Mouse (Mus musculus) heart, adult 2 months (tissue): Measurements from ENCODE around the gene Olfm4. TPM values are rescaled to one million over a fixed set of nuclear protein-coding genes. Genes with fewer than 3 reads are reported as not detected.

ENCODE experiments used
- DNase-seq, 2 experiments: peaks; one replicate each; pipeline ENCODE4 v3.0.0; 2021
- H3K27ac ChIP-seq: fragments of 200-600 bp; 2 replicates; pipeline ENCODE4 v1.8.1; 2022
- H3K27me3 ChIP-seq: fragments of 200-500 bp; 2 replicates; pipeline ENCODE4 v1.6.1; 2012; ENCODE audit warnings: mild to moderate bottlenecking, low read length, inconsistent platforms, mixed read lengths; ENCODE audit not compliant: control insufficient read depth, insufficient read depth
- H3K36me3 ChIP-seq: fragments of 200-500 bp; 2 replicates; pipeline ENCODE4 v1.6.1; 2012; ENCODE audit warnings: low read length, inconsistent platforms; ENCODE audit not compliant: control insufficient read depth, insufficient read depth
- H3K4me1 ChIP-seq: fragments of 200-500 bp; 2 replicates; pipeline ENCODE4 v1.6.1; 2011; ENCODE audit warnings: low read length; ENCODE audit not compliant: control insufficient read depth, insufficient read depth
- H3K4me3 ChIP-seq: fragments of 200-600 bp; 2 replicates; pipeline ENCODE4 v1.8.1; 2022
- H3K79me2 ChIP-seq: fragments of 200-500 bp; replicated peaks from 2 replicates; pipeline ENCODE4 v1.6.1; 2012; ENCODE audit warnings: mild to moderate bottlenecking, inconsistent platforms, low read length, moderate library complexity, mixed read lengths; ENCODE audit not compliant: control insufficient read depth, insufficient read depth
- H3K9ac ChIP-seq: fragments of 200-500 bp; 2 replicates; pipeline ENCODE4 v1.6.1; 2012; ENCODE audit warnings: low read depth, mild to moderate bottlenecking, control low read depth, inconsistent platforms, low read length, mixed read lengths
- CTCF ChIP-seq: fragments of 200-600 bp; IDR thresholded peaks from 2 replicates; pipeline ENCODE4 v1.8.1; 2022; ENCODE audit warnings: antibody characterized with exemption, mild to moderate bottlenecking, moderate library complexity
- EP300 ChIP-seq: fragments of 200-500 bp; IDR thresholded peaks from 2 replicates; pipeline ENCODE4 v1.6.1; 2011; ENCODE audit warnings: low read depth, low read length, control low read depth; ENCODE audit not compliant: insufficient read depth
- POLR2A ChIP-seq: fragments of 200-500 bp; IDR thresholded peaks from 2 replicates; pipeline ENCODE4 v1.6.1; 2011; ENCODE audit warnings: mild to moderate bottlenecking, low read depth, low read length, control low read depth; ENCODE audit not compliant: insufficient read depth
- WGBS: fragments of 180-500 bp; shearing (Covaris S2); methylation state at CpG from one replicate; pipeline ENCODE4 v1.1.7; 2018; 5-methylcytosine and 5-hydroxymethylcytosine counted together
- intact Hi-C: fragments of 180-260 bp; cut with DNase I; formaldehyde crosslinking; loops from one replicate; pipeline ENCODE4 v1.15.1; 2025
- polyA plus RNA-seq: library from polyadenylated mRNA; depleted of rRNA; stranded (reverse); fragments of >200 nt; gene quantifications from 2 replicates; pipeline ENCODE4 v1.2.3, GENCODE M21; 2012
- total RNA-seq, 2 experiments: library from RNA; stranded (reverse); gene quantifications; 2 replicates each; pipeline ENCODE4 v1.2.3; 2021

Olfm4 gene
- total and polyA plus RNA-seq, 3 experiments, result not detected

DNA sequence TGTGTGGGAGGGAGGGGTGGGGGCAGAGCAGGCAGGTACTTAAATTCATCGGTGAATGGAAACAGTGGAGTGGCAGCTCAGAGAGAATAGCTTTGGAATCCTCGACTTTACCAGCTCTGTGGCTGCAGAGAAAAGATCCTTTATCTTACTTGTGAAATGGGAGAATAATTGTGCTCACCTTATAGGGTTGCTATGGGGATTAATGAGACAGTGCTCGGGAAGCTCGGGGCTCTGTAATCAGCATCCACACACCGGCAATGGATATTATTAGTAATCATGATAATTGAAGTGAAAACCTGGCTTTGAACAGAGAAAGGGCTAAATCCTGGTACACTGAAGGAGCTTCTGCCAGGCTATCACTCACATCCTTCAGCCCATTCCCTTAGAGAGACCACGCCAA, 31.1 kb downstream of the Olfm4 start:
- TF ChIP-seq CTCF (no peak), EP300 (no peak), POLR2A (no peak)
- no peaks in the 10 kb centered on the region for H3K4me1 ChIP-seq
- intact Hi-C loops, result no loop called here
- H3K4me3 ChIP-seq, result no peak overlapping the region
- H3K9ac ChIP-seq, result no peak overlapping the region
- no peak overlapping the region for H3K27ac ChIP-seq
- H3K79me2 ChIP-seq, result no peaks in the 10 kb centered on the region
- WGBS, result 58% methylated on average over 6 of the region's 6 CpGs
- DNase-seq, result no peak
- H3K36me3 ChIP-seq, result no peaks in the 10 kb centered on the region
- no peaks in the 10 kb centered on the region for H3K27me3 ChIP-seq

GRCm38 (mm10) chr14:80016112-80016511, 32.2 kb downstream of the Olfm4 start:
- TF ChIP-seq EP300, result no peak
- TF ChIP-seq POLR2A, result no peak
- TF ChIP-seq CTCF, result no peak
- Histone ChIP-seq H3K27me3 (no peaks in the 10 kb centered on the region), H3K4me1 (no peaks in the 10 kb centered on the region), H3K36me3 (no peaks in the 10 kb centered on the region), H3K9ac (no peak overlapping the region), H3K4me3 (no peak overlapping the region), H3K27ac (no peak overlapping the region), H3K79me2 (no peaks in the 10 kb centered on the region)
- intact Hi-C loops, result no loop called here
- no peak for DNase-seq

DNA sequence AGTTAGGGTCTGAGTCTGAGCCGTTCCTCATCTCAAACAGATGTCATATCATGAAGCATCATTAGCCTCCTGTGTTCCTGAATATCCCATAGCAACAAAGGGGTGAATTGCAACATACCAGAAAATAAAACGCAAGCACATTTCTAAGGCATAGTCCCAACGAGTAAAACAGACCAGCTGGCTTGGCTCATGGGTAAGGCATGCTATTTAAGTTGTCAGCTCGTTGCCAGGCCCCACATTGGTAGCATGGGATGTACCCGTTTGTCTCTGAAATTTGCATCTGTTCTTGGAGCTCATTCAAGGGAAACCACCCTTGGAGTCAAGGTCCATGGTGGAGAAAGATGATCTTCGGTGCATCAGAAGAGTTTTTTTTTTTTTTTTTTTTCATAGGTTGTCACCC, 42.2 kb downstream of the Olfm4 start:
- Histone ChIP-seq H3K36me3 (no peaks in the 10 kb centered on the region), H3K27me3 (no peaks in the 10 kb centered on the region), H3K4me3 (no peak overlapping the region), H3K4me1 (no peaks in the 10 kb centered on the region), H3K9ac (no peak overlapping the region), H3K27ac (no peak overlapping the region), H3K79me2 (no peaks in the 10 kb centered on the region)
- intact Hi-C loops, result no loop called here
- WGBS, result 57% methylated on average over 6 of the region's 6 CpGs
- no peak for DNase-seq
- TF ChIP-seq CTCF, result no peak
- no peak for TF ChIP-seq POLR2A
- TF ChIP-seq EP300, result no peak

GRCm38 (mm10) chr14:80029297-80030001, 45.6 kb downstream of the Olfm4 start:
- Histone ChIP-seq H3K4me1 (no peaks in the 10 kb centered on the region), H3K27me3 (no peaks in the 10 kb centered on the region), H3K36me3 (no peaks in the 10 kb centered on the region), H3K27ac (no peak overlapping the region), H3K9ac (no peak overlapping the region), H3K4me3 (no peak overlapping the region), H3K79me2 (no peaks in the 10 kb centered on the region)
- DNase-seq, result no peak
- no peak for TF ChIP-seq POLR2A
- TF ChIP-seq CTCF, result no peak
- no peak for TF ChIP-seq EP300
- WGBS, result 64% methylated on average over 3 of the region's 3 CpGs
- intact Hi-C loops, result no loop called here

DNA sequence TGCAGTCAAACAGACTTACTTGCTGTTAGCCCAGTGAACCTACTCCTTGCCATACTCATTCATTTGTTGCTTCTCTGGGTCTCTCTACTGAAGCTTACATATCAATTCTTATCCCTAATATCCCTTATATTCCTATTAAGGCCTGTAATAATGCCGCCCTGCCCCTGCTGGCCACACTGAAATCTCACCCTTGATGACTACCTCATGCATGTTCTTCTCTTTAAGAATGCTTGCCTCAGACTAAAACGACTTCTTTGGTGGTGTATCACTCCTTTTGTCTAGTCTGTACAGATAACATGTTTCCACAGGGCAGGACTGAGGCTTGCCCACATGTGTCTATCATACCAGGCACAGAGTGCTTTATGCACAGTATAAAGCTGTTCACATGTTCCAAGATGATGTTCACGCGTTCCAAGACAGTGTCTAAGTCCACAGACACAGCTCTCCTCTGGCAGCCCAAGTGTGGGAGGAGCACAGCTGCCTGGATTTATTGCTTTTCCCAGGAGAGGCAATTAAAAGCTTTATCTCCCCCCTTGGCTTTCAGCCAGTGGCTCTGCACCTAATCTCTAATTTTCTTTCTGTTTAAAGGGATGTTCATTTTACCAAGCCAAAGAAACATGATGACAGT, 55.9 kb downstream of the Olfm4 start:
- H3K36me3 ChIP-seq, result no peaks in the 10 kb centered on the region
- H3K27ac ChIP-seq, result no peak overlapping the region
- WGBS, result 47% methylated on average over 4 of the region's 4 CpGs
- H3K4me3 ChIP-seq, result no peak overlapping the region
- DNase-seq, result no peak
- H3K9ac ChIP-seq, result no peak overlapping the region
- H3K27me3 ChIP-seq, result no peaks in the 10 kb centered on the region
- intact Hi-C loops, result no loop called here
- H3K79me2 ChIP-seq, result no peaks in the 10 kb centered on the region
- H3K4me1 ChIP-seq, result no peaks in the 10 kb centered on the region
- TF ChIP-seq CTCF (no peak), EP300 (no peak), POLR2A (no peak)

DNA sequence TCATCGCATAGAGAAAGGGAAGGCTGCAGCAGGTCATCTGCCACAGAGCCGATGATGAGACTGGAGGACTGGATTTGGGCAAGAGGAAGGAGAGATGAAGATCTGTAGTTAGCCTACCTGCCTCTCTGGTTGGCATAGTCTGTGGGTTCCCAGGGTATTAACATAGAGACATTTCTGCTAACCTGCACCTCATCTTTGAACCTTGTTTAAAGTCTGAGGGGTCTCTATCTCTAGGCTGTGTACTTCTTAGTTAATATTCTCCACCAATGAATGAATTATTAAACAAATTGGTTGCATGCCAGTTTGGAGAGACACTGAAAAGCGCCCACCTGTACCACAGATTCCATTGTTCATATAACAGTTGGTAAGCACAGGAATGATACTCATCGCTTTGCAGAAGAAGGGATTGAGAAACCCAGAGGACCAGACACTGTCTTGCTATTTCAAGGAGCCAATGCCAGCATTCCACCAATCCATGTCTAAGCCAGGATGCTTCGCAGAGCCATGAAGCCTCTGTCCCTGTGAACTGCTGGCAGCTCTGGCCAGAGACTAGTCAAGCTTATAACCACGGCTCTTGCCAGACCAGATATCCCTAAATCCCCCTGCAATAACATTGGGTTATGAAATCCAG, 62.3 kb downstream of the Olfm4 start:
- Histone ChIP-seq H3K4me3 (no peak overlapping the region), H3K4me1 (no peaks in the 10 kb centered on the region), H3K9ac (no peak overlapping the region), H3K36me3 (no peaks in the 10 kb centered on the region), H3K79me2 (no peaks in the 10 kb centered on the region), H3K27ac (no peak overlapping the region), H3K27me3 (no peaks in the 10 kb centered on the region)
- 82% methylated on average over 6 of the region's 6 CpGs for WGBS
- intact Hi-C loops, result no loop called here
- TF ChIP-seq CTCF, result no peak
- TF ChIP-seq EP300, result no peak
- TF ChIP-seq POLR2A, result no peak
- DNase-seq, result no peak
